Mouse (Mus musculus): ENCODE data around the gene Nit1.
A peak's percentile ranks its signal among the peaks of the same experiment; 100 is the strongest.

GRCm38 (mm10) chr1:171358421-171358820 is 13.0 kb upstream of the Nit1 start:
- TF ChIP-seq CTCF (IDR thresholded peaks at IDR 0.05; ENCODE audit: borderline replicate concordance, insufficient read depth, low read depth, low read length) (peak; percentile 42; the same call in 1 of the 2 replicates), POLR2A (IDR thresholded peaks at IDR 0.05; ENCODE audit: borderline replicate concordance, insufficient read depth, low read length) (no peak)
